Mouse (Mus musculus) small intestine, adult 2 months (tissue): ENCODE data around the gene Tspan17. TPM values are rescaled to one million over a fixed set of nuclear protein-coding genes. Genes with fewer than 3 reads are reported as not detected.

Source experiments
- H3K27ac ChIP-seq: fragments of 200-500 bp; 2 replicates; pipeline ENCODE4 v1.5.1; 2012; ENCODE audit warnings: low read depth, low read length, control low read depth, inconsistent platforms; ENCODE audit not compliant: insufficient read depth
- H3K27me3 ChIP-seq: fragments of 200-500 bp; 2 replicates; pipeline ENCODE4 v1.6.1; 2012; ENCODE audit warnings: mild to moderate bottlenecking, moderate library complexity, low read length, inconsistent platforms; ENCODE audit not compliant: control insufficient read depth, insufficient read depth
- H3K36me3 ChIP-seq: fragments of 200-500 bp; 2 replicates; pipeline ENCODE4 v1.6.1; 2012; ENCODE audit warnings: mild to moderate bottlenecking, low read length, control low read depth, inconsistent platforms; ENCODE audit not compliant: control insufficient read depth, insufficient read depth
- H3K4me1 ChIP-seq: fragments of 200-500 bp; 2 replicates; pipeline ENCODE4 v1.6.1; 2012; ENCODE audit warnings: low read length, inconsistent platforms, mixed read lengths; ENCODE audit not compliant: control insufficient read depth, insufficient read depth, insufficient read length
- H3K4me3 ChIP-seq: fragments of 200-500 bp; 2 replicates; pipeline ENCODE4 v1.5.1; 2012; ENCODE audit warnings: low read depth, mild to moderate bottlenecking, control low read depth, inconsistent platforms, low read length, moderate library complexity
- CTCF ChIP-seq: fragments of 200-500 bp; IDR thresholded peaks from 2 replicates; pipeline ENCODE4 v1.5.1; 2012; ENCODE audit warnings: low read depth, mild to moderate bottlenecking, control low read depth, inconsistent platforms, low read length, moderate library complexity, mixed read lengths; ENCODE audit not compliant: insufficient replicate concordance, insufficient read length; ENCODE audit errors: extremely low read depth
- POLR2A ChIP-seq: fragments of 200-500 bp; IDR thresholded peaks from 2 replicates; pipeline ENCODE4 v1.6.1; 2012; ENCODE audit warnings: low read depth, mild to moderate bottlenecking, control low read depth, inconsistent platforms, low read length, moderate library complexity
- WGBS: fragments of 180-500 bp; shearing (Covaris S2); methylation state at CpG from one replicate; pipeline ENCODE4 v1.1.7; 2018; 5-methylcytosine and 5-hydroxymethylcytosine counted together
- polyA plus RNA-seq: library from polyadenylated mRNA; depleted of rRNA; stranded (reverse); fragments of >200 nt; gene quantifications from 2 replicates; pipeline ENCODE4 v1.2.3, GENCODE M21; 2012

Tspan17 gene
- polyA plus RNA-seq, 1 experiment, result 16.0 TPM

DNA sequence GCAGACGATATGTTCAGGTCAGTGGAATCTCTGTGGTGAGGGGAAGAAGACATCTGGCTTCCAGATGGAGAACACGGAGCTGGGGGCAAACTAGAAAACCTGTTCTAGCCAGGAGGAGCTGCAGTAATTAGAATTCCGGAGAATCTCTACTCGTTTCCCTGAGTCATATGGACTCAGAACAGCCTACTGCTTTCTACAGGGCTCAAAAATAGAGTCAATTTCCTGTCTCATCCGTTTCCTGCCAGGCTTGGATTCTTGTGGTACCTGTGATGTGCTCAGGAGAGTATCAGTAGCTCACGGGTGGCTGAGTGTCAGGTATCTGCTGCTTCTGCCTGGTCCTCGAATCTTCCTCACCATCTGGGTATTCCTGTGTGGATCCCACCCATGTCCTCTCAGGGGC, 22.3 kb downstream of the Tspan17 start:
- no peaks in the 10 kb centered on the region for H3K4me1 ChIP-seq
- TF ChIP-seq POLR2A, result no peak
- no peak for TF ChIP-seq CTCF
- no peaks in the 10 kb centered on the region for H3K27me3 ChIP-seq
- no peak overlapping the region for H3K27ac ChIP-seq
- H3K4me3 ChIP-seq, result no peak overlapping the region
- no peaks in the 10 kb centered on the region for H3K36me3 ChIP-seq
- WGBS, result 65% methylated on average over 7 of the region's 7 CpGs

DNA sequence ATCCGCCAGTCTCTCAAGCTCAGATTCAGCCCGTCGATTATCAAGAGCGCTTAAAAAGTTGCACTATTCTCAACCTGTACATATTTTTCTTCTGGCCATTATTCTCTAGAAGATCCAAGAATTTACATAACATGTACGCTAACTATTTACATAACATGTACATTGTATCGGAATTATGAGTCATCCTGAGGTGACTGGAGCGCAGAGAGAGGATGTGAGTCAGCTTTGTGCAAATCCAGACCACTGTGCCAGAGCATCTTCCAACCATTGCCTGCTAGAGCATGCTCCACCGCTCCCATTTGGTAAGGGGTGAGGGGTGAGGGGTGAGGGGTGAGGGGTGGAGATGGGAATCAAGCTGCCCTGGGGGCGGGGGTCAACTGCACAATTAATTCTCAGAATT, 24.2 kb downstream of the Tspan17 start:
- 82% methylated on average over 9 of the region's 9 CpGs for WGBS
- Histone ChIP-seq H3K36me3 (no peaks in the 10 kb centered on the region), H3K4me1 (no peaks in the 10 kb centered on the region), H3K4me3 (no peak overlapping the region), H3K27ac (no peak overlapping the region), H3K27me3 (no peaks in the 10 kb centered on the region)
- TF ChIP-seq POLR2A, result no peak

DNA sequence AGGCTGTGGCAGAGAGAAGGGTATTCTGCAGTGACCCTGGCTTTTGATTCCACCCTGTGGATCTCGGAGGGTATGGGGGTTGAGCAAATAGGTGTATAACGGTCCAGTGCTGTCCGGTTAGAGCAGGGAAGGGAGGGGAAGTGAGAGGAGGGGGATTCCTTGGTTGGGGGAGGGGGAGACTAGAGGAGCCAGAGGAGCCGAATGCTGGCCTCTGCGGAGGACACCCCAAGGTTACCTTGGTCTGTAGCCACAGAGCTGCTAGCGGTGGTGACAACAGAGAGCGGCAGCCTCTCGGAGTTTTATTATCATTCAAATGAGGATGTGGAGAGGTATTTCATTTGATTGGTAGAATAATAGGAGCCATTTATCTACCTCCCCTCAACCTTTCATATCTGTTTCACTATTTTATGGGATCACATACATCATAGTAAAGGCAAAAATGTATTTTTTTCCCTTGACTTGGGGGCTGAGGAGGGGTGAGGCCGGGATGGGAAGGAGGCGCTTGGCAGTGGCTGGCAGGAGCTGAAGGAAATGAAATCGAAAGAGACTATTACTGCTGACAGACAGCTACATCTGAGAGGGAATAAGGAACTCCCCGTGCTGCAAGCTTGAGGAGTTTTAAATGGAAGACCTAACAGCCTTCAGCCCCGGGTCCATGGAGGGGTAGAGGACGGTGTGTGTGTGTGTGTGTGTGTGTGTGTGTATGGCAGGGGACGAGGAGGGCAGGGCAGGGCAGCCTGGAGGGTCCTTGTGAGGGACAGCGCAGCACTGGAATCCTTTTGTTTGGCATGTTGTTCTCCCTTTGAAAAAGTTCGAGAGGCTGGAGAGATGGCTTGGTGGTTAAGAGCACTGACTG, 29.4 kb downstream of the Tspan17 start:
- TF ChIP-seq CTCF (no peak), POLR2A (no peak)
- WGBS, result 31% methylated on average over 17 of the region's 17 CpGs
- Histone ChIP-seq H3K27ac (no peak overlapping the region), H3K4me1 (no peaks in the 10 kb centered on the region), H3K27me3 (no peaks in the 10 kb centered on the region), H3K36me3 (no peaks in the 10 kb centered on the region), H3K4me3 (no peak overlapping the region)

DNA sequence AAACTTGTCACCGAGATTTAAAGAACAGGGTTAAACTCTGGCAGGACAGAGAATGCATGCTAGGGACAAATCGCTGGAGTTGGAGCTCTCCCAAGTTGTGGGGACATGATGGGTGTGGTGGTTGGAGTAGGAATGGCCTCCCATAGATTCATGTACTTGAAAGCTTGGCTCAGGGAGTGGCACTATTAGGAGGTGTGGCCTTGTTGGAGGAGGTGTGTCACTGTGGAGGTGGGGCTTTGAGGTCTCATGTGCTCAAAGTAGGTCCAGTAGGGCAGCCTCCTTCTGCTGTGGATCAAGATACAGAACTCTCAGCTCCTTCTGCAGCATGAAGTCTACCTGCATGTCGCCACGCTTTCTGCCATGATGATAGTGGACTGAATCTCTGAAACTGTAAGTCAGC, 31.9 kb downstream of the Tspan17 start:
- TF ChIP-seq POLR2A, result no peak

DNA sequence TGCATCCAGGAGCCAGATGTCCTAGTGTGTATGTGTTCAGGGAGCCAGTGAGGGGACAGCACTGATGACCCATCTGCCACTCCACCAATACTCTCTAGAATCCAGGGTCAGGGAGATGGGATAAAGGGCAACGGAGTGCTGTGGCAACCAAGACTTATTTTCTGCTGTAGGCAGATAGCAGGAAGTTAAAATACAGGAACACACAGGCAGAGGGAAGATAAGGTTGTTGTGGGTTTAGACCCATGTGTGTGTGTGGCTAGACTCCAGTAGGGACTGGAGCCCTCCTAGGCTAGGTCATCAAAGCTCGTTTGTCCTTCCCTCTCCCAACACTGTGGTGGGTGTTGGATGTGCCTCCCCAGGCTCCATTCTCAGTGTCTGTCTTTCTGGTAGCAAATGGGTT, 32.8 kb downstream of the Tspan17 start:
- Histone ChIP-seq H3K4me1 (peaks cover 2% of the 10 kb centered on the region; the same call in 1 of the 2 replicates), H3K27me3 (no peaks in the 10 kb centered on the region), H3K36me3 (no peaks in the 10 kb centered on the region), H3K27ac (no peak overlapping the region), H3K4me3 (no peak overlapping the region)
- WGBS, result 69% methylated on average over 2 of the region's 2 CpGs
- TF ChIP-seq POLR2A (no peak), CTCF (no peak)

More for the DNA sequence above, 31.9 kb downstream of the Tspan17 start:
- no peak overlapping the region for H3K27ac ChIP-seq
- no peaks in the 10 kb centered on the region for H3K27me3 ChIP-seq
- H3K36me3 ChIP-seq, result no peaks in the 10 kb centered on the region
- 74% methylated on average over 4 of the region's 4 CpGs for WGBS
- peaks cover 2% of the 10 kb centered on the region; the same call in 1 of the 2 replicates for H3K4me1 ChIP-seq
- H3K4me3 ChIP-seq, result no peak overlapping the region

DNA sequence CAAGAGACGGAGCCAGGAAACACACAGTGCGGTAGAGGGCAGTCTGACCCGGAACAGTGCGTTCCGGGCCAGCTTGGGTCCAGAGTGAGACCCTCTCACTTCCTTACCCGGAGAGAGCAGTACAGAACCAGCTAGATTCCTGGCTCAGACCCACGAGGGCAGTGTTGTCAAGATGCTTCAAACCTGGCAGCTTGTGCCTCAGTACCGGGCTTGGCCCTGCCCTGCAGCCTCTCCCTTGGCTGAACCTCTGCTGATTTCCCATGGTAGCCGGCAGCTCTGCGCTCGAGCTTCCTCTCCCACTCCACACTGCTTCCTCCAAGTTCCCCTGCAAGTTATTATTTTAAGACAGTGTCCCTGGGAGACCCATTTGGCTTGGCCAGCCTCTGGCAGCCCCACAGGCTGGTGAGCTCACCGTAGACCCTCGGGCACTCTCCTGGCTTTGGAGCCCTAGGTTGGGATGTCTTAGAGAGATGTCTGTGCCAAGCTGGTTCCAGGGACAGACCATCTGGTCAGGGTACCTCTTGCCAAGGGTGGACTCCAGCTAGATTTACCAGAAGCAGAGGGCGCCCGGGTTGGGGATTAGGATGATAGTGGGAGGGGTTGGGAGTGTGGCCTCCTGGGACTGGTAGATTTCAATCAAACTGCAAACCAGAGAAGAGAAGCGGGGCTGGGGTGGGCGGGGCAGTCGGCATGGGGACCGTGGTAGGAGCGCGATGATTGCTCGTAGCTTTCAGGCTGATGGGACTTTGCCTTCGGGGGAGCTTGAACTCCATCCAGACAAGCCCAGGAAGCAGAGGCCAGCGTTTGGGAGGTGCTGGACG, 35.1 kb downstream of the Tspan17 start:
- TF ChIP-seq POLR2A (no peak), CTCF (no peak)
- H3K4me3 ChIP-seq, result no peak overlapping the region; the same call in 1 of the 2 replicates
- whole genome bisulfite sequencing, result 18% methylated on average over 25 of the region's 25 CpGs

DNA sequence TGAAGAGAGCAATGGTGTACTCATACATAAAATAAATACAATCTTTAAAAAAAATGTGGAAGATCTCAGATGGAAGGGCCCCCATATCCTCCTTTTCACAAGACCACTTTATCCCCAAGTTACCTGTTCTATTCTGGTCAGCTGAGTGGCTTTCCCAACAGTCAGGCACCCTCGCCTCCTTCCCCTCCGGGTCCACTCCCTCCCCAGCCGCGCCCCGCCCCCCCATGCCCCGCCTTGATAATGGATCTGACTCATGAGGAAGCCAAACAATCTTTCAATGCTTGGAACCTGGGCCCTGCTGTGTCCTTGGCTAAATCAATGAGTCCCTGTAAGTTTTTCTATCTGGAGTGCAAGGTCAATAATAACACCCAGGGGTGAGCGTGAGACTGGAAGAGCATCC, 38.8 kb downstream of the Tspan17 start:
- H3K27me3 ChIP-seq, result no peaks in the 10 kb centered on the region
- no peak overlapping the region for H3K4me3 ChIP-seq
- no peaks in the 10 kb centered on the region for H3K36me3 ChIP-seq
- H3K4me1 ChIP-seq, result peaks cover 2% of the 10 kb centered on the region; the same call in 1 of the 2 replicates
- H3K27ac ChIP-seq, result no peak overlapping the region
- 31% methylated on average over 7 of the region's 7 CpGs for WGBS
- no peak for TF ChIP-seq CTCF
- TF ChIP-seq POLR2A, result no peak

More for the DNA sequence above, 35.1 kb downstream of the Tspan17 start:
- Histone ChIP-seq H3K4me1 (peaks cover 2% of the 10 kb centered on the region; the same call in 1 of the 2 replicates), H3K36me3 (no peaks in the 10 kb centered on the region), H3K27me3 (no peaks in the 10 kb centered on the region), H3K27ac (no peak overlapping the region)
